Mouse (Mus musculus) testis, adult 2 months (tissue): ENCODE results near the gene Zfyve27.

Experiments
- CTCF ChIP-seq: fragments of 200-500 bp; IDR thresholded peaks from 2 replicates; pipeline ENCODE4 v1.5.1; 2012; ENCODE audit warnings: low read depth, mild to moderate bottlenecking, inconsistent platforms, low read length, moderate library complexity; ENCODE audit not compliant: control insufficient read depth, insufficient read depth, insufficient replicate concordance
- POLR2A ChIP-seq: fragments of 200-500 bp; IDR thresholded peaks from 2 replicates; pipeline ENCODE4 v1.6.1; 2012; ENCODE audit warnings: low read depth, mild to moderate bottlenecking, inconsistent platforms, low read length, moderate library complexity; ENCODE audit not compliant: control insufficient read depth

GRCm38 (mm10) chr19:42135070-42135469 is 28.7 kb upstream of the Zfyve27 start:
- TF ChIP-seq CTCF (no peak), POLR2A (no peak)
